Mouse (Mus musculus) macrophage (primary cell): ENCODE data around the gene Tead3. TPM values are rescaled to one million over a fixed set of nuclear protein-coding genes. Genes with fewer than 3 reads are reported as not detected.

Experiments used
- H3K27ac ChIP-seq: fragments of 350-480 bp; formaldehyde crosslinking; 2 replicates; pipeline ENCODE4 v1.9.0; 2021
- H3K36me3 ChIP-seq: fragments of 350-480 bp; formaldehyde crosslinking; 2 replicates; pipeline ENCODE4 v1.9.0; 2021; ENCODE audit errors: inconsistent target
- H3K4me3 ChIP-seq: fragments of 350-480 bp; formaldehyde crosslinking; 2 replicates; pipeline ENCODE4 v1.9.0; 2021; ENCODE audit errors: inconsistent target
- H3K79me2 ChIP-seq: fragments of 350-480 bp; formaldehyde crosslinking; 2 replicates; pipeline ENCODE4 v1.9.0; 2021; ENCODE audit errors: inconsistent target
- WGBS: methylation state at CpG from one replicate; pipeline ENCODE4 v1.1.7; 2026; ENCODE audit warnings: inconsistent platforms; ENCODE audit not compliant: missing documents; 5-methylcytosine and 5-hydroxymethylcytosine counted together
- polyA plus RNA-seq: library from polyadenylated mRNA; stranded (reverse); fragments of 250-400 nt; gene quantifications from 3 replicates; pipeline ENCODE4 v1.2.4, GENCODE M21; 2018; ENCODE audit warnings: inconsistent platforms

Gene Tead3
- polyA plus RNA-seq, 1 experiment from 2014 or later, result not detected

- H3K4me3 ChIP-seq, result peak within 1 kb of the TSS; percentile 47
- H3K79me2 ChIP-seq, result peaks cover 12% of the 10 kb centered on the region; the same call in 1 of the 2 replicates
- H3K36me3 ChIP-seq, result peaks cover 23% of the 10 kb centered on the region
- H3K27ac ChIP-seq, result peak within 1 kb of the TSS; percentile 42
- WGBS, result 1% methylated on average over 65 of the region's 69 CpGs
Observed at GRCm38 (mm10) chr17:28313212-28313879, 37.3 kb downstream of the Tead3 start, which contains the start of gene Fance. Gene Fance, plus strand, starts transcription at chr17:28313519.

- WGBS, result 72% methylated on average over 5 of the region's 17 CpGs
- Histone ChIP-seq H3K4me3 (peak overlapping the region; percentile 44), H3K79me2 (peaks cover 12% of the 10 kb centered on the region; the same call in 1 of the 2 replicates), H3K36me3 (peaks cover 18% of the 10 kb centered on the region), H3K27ac (peak overlapping the region; percentile 42)
Observed at GRCm38 (mm10) chr17:28312232-28313211, 38.1 kb downstream of the Tead3 start.

DNA sequence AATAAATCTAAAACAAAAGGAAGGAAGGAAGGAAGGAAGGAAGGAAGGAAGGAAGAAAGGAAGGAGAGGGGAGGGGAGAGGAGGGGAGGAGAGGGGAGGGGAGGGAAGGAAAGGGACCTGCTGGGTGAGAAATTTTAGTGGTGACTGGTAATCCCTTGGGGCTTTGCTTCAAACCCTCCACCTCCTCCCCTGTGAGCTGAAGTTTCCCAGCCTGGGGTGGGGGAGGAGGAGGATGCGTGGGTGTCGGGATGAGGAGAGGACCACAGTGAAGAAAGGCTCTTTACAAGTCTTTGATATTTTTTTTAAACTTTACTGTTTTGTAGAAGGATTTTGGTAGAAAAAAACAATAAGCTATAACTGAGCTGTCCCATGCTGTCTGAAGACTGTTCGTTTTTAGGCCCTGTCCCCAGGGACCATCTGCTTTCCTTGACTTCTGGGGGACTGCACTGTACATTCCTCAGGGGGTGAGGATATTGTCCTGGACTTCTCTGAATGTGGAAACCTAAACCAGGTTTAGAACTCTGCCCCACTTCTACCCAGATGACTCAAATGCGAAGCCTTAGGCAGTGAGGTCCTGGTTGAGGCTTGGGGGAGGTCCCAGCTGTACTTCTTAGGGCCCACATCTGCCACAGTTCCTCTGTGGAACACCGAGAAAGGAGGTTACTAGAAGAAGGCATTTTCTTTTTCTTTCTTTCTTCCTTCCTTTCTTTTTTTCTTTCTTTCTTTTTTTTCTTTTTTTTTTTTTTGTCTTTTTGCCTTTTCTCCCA, 39.1 kb downstream of the Tead3 start:
- 76% methylated on average over 5 of the region's 5 CpGs for WGBS
- Histone ChIP-seq H3K4me3 (no peak overlapping the region), H3K36me3 (peaks cover 8% of the 10 kb centered on the region; the same call in 1 of the 2 replicates), H3K79me2 (peaks cover 12% of the 10 kb centered on the region; the same call in 1 of the 2 replicates), H3K27ac (no peak overlapping the region)

- Histone ChIP-seq H3K36me3 (peaks cover under 1% of the 10 kb centered on the region; the same call in 1 of the 2 replicates), H3K27ac (no peak overlapping the region), H3K79me2 (peaks cover 12% of the 10 kb centered on the region; the same call in 1 of the 2 replicates), H3K4me3 (no peak overlapping the region)
- 92% methylated on average over 3 of the region's 3 CpGs for WGBS
Observed at GRCm38 (mm10) chr17:28310831-28311230, 39.8 kb downstream of the Tead3 start.

GRCm38 (mm10) chr17:28308297-28309195, 42.1 kb downstream of the Tead3 start:
- H3K36me3 ChIP-seq, result no peaks in the 10 kb centered on the region
- H3K4me3 ChIP-seq, result no peak overlapping the region
- no peaks in the 10 kb centered on the region for H3K79me2 ChIP-seq
- no peak overlapping the region for H3K27ac ChIP-seq
- WGBS, result 11% methylated on average over 18 of the region's 18 CpGs

GRCm38 (mm10) chr17:28305172-28305571, 45.4 kb downstream of the Tead3 start:
- Histone ChIP-seq H3K27ac (no peak overlapping the region), H3K36me3 (peaks cover 4% of the 10 kb centered on the region; the same call in 1 of the 2 replicates), H3K4me3 (no peak overlapping the region), H3K79me2 (no peaks in the 10 kb centered on the region)
- WGBS, result 89% methylated on average over 9 of the region's 10 CpGs

DNA sequence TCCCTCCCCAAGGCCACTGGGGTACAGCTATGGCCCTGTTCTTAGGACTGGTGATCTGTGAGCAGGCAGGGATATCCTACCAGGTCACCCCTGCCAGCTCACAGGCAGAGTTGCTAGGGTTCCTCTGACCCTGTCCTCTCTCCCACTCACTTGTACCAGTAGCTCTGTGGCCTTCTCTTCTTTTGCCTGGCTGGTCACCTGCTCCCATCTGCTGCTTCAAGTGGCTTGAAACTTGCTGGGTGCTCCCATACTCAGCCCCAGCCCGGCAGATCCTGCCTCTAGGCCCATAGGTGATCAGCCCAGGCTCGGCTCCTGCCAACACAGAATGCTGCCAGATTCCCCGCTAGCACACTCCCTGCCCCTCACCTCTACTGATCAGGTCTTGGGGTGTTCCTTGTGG, 49.8 kb downstream of the Tead3 start:
- no peak overlapping the region for H3K27ac ChIP-seq
- no peak overlapping the region for H3K4me3 ChIP-seq
- H3K36me3 ChIP-seq, result peaks cover 22% of the 10 kb centered on the region
- no peaks in the 10 kb centered on the region for H3K79me2 ChIP-seq
- WGBS, result 87% methylated on average over 3 of the region's 3 CpGs

- Histone ChIP-seq H3K4me3 (no peak overlapping the region), H3K36me3 (peaks cover 22% of the 10 kb centered on the region), H3K79me2 (no peaks in the 10 kb centered on the region), H3K27ac (no peak overlapping the region)
- WGBS, result 69% methylated on average over 9 of the region's 9 CpGs
Observed at GRCm38 (mm10) chr17:28300323-28300722, 50.3 kb downstream of the Tead3 start.

- Histone ChIP-seq H3K79me2 (no peaks in the 10 kb centered on the region), H3K4me3 (no peak overlapping the region), H3K36me3 (peaks cover 22% of the 10 kb centered on the region), H3K27ac (no peak overlapping the region)
- WGBS, result 54% methylated on average over 8 of the region's 11 CpGs
Observed at GRCm38 (mm10) chr17:28299669-28300320, 50.8 kb downstream of the Tead3 start.

GRCm38 (mm10) chr17:28298888-28299287, 51.7 kb downstream of the Tead3 start:
- Histone ChIP-seq H3K4me3 (no peak overlapping the region), H3K79me2 (no peaks in the 10 kb centered on the region), H3K36me3 (peaks cover 22% of the 10 kb centered on the region), H3K27ac (no peak overlapping the region)
- WGBS, result 87% methylated on average over 17 of the region's 17 CpGs

- Histone ChIP-seq H3K36me3 (peaks cover 15% of the 10 kb centered on the region), H3K27ac (peak overlapping the region; percentile 62), H3K79me2 (no peaks in the 10 kb centered on the region; the same call in 1 of the 2 replicates), H3K4me3 (no peak overlapping the region)
- WGBS, result 25% methylated on average over 17 of the region's 17 CpGs
Observed at GRCm38 (mm10) chr17:28294449-28295333, 55.9 kb downstream of the Tead3 start.

DNA sequence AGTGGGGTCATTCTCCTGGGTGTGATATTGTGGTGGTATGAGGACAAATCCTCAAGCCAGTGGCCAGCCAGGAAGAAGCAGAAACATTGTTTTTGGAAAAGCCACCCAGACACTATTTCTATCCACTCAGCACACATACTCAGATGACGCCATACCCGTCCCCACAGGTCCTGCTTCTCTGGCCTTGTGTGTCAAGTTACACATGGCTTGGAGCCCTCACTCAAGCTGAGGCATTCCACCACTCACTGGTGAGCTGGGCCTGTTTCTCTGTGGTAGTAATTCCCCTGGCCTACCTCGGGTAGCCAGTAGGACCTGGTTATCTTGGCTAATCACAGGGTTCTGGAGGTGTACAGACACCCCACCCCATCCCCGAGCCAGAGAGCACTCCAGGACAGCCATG, 56.9 kb downstream of the Tead3 start:
- Histone ChIP-seq H3K36me3 (peaks cover 6% of the 10 kb centered on the region), H3K79me2 (no peaks in the 10 kb centered on the region; the same call in 1 of the 2 replicates), H3K27ac (peak overlapping the region; percentile 62), H3K4me3 (no peak overlapping the region)
- 56% methylated on average over 4 of the region's 4 CpGs for WGBS
